Mouse (Mus musculus) layer of hippocampus, postnatal 36 days (tissue): ENCODE data around the gene H2afy2. TPM values are rescaled to one million over a fixed set of nuclear protein-coding genes. Genes with fewer than 3 reads are reported as not detected.

Experiments used
- DNase-seq, 2 experiments: peaks; one replicate each; pipeline ENCODE4 v3.0.0; 2022
- total RNA-seq, 2 experiments: library from RNA; stranded (reverse); gene quantifications; 2 replicates each; pipeline ENCODE4 v1.2.3; 2021

Gene H2afy2
- total RNA-seq, 2 experiments from 2014 or later, result 13.7 to 14.5 TPM

GRCm38 (mm10) chr10:61782799-61783611, 942 bp downstream of the H2afy2 start:
- DNase-seq, result peak; percentile 65 to 68

GRCm38 (mm10) chr10:61781461-61782128, 2.4 kb downstream of the H2afy2 start:
- no peak for DNase-seq

GRCm38 (mm10) chr10:61766806-61767205, 17.1 kb downstream of the H2afy2 start:
- DNase-seq, result no peak

GRCm38 (mm10) chr10:61765558-61765957, 18.4 kb downstream of the H2afy2 start:
- no peak for DNase-seq

- no peak for DNase-seq
Observed at GRCm38 (mm10) chr10:61764689-61765088, 19.3 kb downstream of the H2afy2 start.

GRCm38 (mm10) chr10:61759869-61760268, 24.1 kb downstream of the H2afy2 start:
- DNase-seq, result no peak

- no peak for DNase-seq
Observed at GRCm38 (mm10) chr10:61758904-61759303, 25.0 kb downstream of the H2afy2 start.

GRCm38 (mm10) chr10:61757022-61757421, 26.9 kb downstream of the H2afy2 start:
- no peak for DNase-seq

GRCm38 (mm10) chr10:61753071-61753470, 30.9 kb downstream of the H2afy2 start:
- DNase-seq, result no peak

- no peak for DNase-seq
Observed at GRCm38 (mm10) chr10:61751534-61752219, 32.3 kb downstream of the H2afy2 start.

GRCm38 (mm10) chr10:61750014-61750413, 33.9 kb downstream of the H2afy2 start:
- DNase-seq, result no peak

GRCm38 (mm10) chr10:61747302-61747701, 36.6 kb downstream of the H2afy2 start:
- DNase-seq, result no peak

GRCm38 (mm10) chr10:61745133-61745532, 38.8 kb downstream of the H2afy2 start:
- DNase-seq, result no peak

- no peak for DNase-seq
Observed at GRCm38 (mm10) chr10:61742336-61742735, 41.6 kb downstream of the H2afy2 start.

GRCm38 (mm10) chr10:61741873-61742272, 42.1 kb downstream of the H2afy2 start:
- no peak for DNase-seq

- DNase-seq, result no peak
Observed at GRCm38 (mm10) chr10:61741306-61741705, 42.6 kb downstream of the H2afy2 start.

GRCm38 (mm10) chr10:61738126-61738525, 45.8 kb downstream of the H2afy2 start:
- DNase-seq, result no peak

GRCm38 (mm10) chr10:61737537-61737936, 46.4 kb downstream of the H2afy2 start:
- DNase-seq, result no peak

GRCm38 (mm10) chr10:61736671-61737078, 47.3 kb downstream of the H2afy2 start:
- DNase-seq, result peak in 1 of 2 experiments; percentile 22

- DNase-seq, result no peak
Observed at GRCm38 (mm10) chr10:61734377-61734776, 49.6 kb downstream of the H2afy2 start.

- DNase-seq, result no peak
Observed at GRCm38 (mm10) chr10:61730171-61730570, 53.8 kb downstream of the H2afy2 start.

GRCm38 (mm10) chr10:61729181-61729580, 54.8 kb downstream of the H2afy2 start:
- DNase-seq, result peak; percentile 55 to 56

GRCm38 (mm10) chr10:61723271-61723670, 60.7 kb downstream of the H2afy2 start:
- no peak for DNase-seq
